Mouse (Mus musculus) embryonic facial prominence, embryonic 14.5 days (tissue): ENCODE data around the gene Ank2. TPM values are rescaled to one million over a fixed set of nuclear protein-coding genes. Genes with fewer than 3 reads are reported as not detected.

Source experiments
- ATAC-seq: fragments of 200-750 bp; cut with Nextera tagmentation; 2 replicates; pipeline ENCODE4 v1.8.0; 2017; ENCODE audit warnings: low read depth, moderate number of reproducible peaks, moderate TSS enrichment
- DNase-seq: peaks from one replicate; pipeline ENCODE4 v3.0.0-alpha.2; 2015; ENCODE audit warnings: low spot score
- H3K27ac ChIP-seq: fragments of 300-500 bp; sonication (generic); replicated peaks from 2 replicates; pipeline ENCODE4 v1.5.1; 2014; ENCODE audit warnings: low read depth, mild to moderate bottlenecking, low read length, moderate library complexity
- H3K27me3 ChIP-seq: fragments of 300-500 bp; sonication (generic); replicated peaks from 2 replicates; pipeline ENCODE4 v1.6.1; 2014; ENCODE audit warnings: low read length; ENCODE audit not compliant: control insufficient read depth, insufficient read depth
- H3K36me3 ChIP-seq: fragments of 300-500 bp; sonication (generic); 2 replicates; pipeline ENCODE4 v1.6.1; 2014; ENCODE audit warnings: low read length, mixed read lengths; ENCODE audit not compliant: control insufficient read depth, insufficient read depth
- H3K4me1 ChIP-seq: fragments of 300-500 bp; sonication (generic); 2 replicates; pipeline ENCODE4 v1.6.1; 2014; ENCODE audit warnings: antibody characterized with exemption, low read length; ENCODE audit not compliant: control insufficient read depth, insufficient read depth
- H3K4me2 ChIP-seq: fragments of 300-500 bp; sonication (generic); 2 replicates; pipeline ENCODE4 v1.6.1; 2014; ENCODE audit warnings: low read depth, mild to moderate bottlenecking, low read length, moderate library complexity, mixed read lengths
- H3K4me3 ChIP-seq: fragments of 300-500 bp; sonication (generic); 2 replicates; pipeline ENCODE4 v1.5.1; 2014; ENCODE audit warnings: low read depth, mild to moderate bottlenecking, low read length
- H3K9ac ChIP-seq: fragments of 300-500 bp; sonication (generic); 2 replicates; pipeline ENCODE4 v1.6.1; 2014; ENCODE audit warnings: low read depth, mild to moderate bottlenecking, low read length, moderate library complexity, mixed read lengths
- H3K9me3 ChIP-seq: fragments of 300-500 bp; sonication (generic); 2 replicates; pipeline ENCODE4 v1.6.1; 2016; ENCODE audit warnings: low read length; ENCODE audit not compliant: control insufficient read depth
- WGBS: fragments of 180-500 bp; shearing (Covaris S2); extraction: QIAGEN DNeasy Blood & Tissue Kit; methylation state at CpG from one replicate; pipeline ENCODE4 v1.1.7; 2014; 5-methylcytosine and 5-hydroxymethylcytosine counted together
- polyA plus RNA-seq: library from polyadenylated mRNA; unstranded; fragments of >200 nt; fragmentation: Nextera tagmentation; extraction: Ambion mirVana; gene quantifications from 2 replicates; pipeline ENCODE4 v1.2.1, GENCODE M21; 2014

Ank2 gene
- polyA plus RNA-seq, 1 experiment from 2014 or later: 48.3 TPM

DNA sequence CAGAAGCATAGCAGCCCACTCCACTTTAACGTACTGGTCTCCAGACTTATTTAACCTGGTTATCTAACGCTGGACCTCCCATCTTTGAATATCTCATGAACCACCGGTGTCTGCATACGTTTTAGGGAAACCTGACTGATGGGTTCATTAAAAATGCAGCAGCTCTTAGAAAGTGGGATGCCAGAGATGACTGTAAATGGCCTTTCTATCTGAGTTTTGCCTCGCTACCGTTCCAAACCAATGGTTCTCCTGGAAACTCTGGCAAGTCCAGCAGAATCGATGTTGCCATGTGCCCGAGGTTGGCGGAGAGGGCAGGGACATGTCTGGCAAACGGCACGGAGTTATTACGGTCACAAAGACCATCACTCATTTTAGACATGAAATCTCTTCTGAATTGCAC, 226.3 kb downstream of the Ank2 start:
- Histone ChIP-seq H3K4me3 (no peak overlapping the region), H3K4me2 (no peak overlapping the region), H3K27me3 (no peaks in the 10 kb centered on the region), H3K9ac (no peak overlapping the region), H3K4me1 (no peaks in the 10 kb centered on the region), H3K36me3 (no peaks in the 10 kb centered on the region), H3K27ac (no peak overlapping the region), H3K9me3 (no peaks in the 10 kb centered on the region)
- ATAC-seq (no peak), DNase-seq (no peak)
- WGBS: 85% methylated on average over 12 of the region's 12 CpGs

- DNase-seq (no peak), ATAC-seq (no peak)
- no peaks in the 10 kb centered on the region for H3K36me3 ChIP-seq
- H3K4me2 ChIP-seq: no peak overlapping the region
- 88% methylated on average over 14 of the region's 14 CpGs for WGBS
- no peaks in the 10 kb centered on the region for H3K9me3 ChIP-seq
- H3K4me1 ChIP-seq: no peaks in the 10 kb centered on the region
- no peak overlapping the region for H3K4me3 ChIP-seq
- H3K27me3 ChIP-seq: no peaks in the 10 kb centered on the region
- no peak overlapping the region for H3K27ac ChIP-seq
- no peak overlapping the region for H3K9ac ChIP-seq
These were observed 229.5 kb downstream of the Ank2 start for GRCm38 (mm10) chr3:127269616-127270015.

- H3K27ac ChIP-seq: no peak overlapping the region
- no peak overlapping the region for H3K4me3 ChIP-seq
- no peak overlapping the region for H3K9ac ChIP-seq
- H3K36me3 ChIP-seq: no peaks in the 10 kb centered on the region
- peak; percentile 85; the same call in 1 of the 2 replicates for ATAC-seq
- H3K4me1 ChIP-seq: no peaks in the 10 kb centered on the region
- H3K27me3 ChIP-seq: no peaks in the 10 kb centered on the region
- WGBS: 34% methylated on average over 6 of the region's 6 CpGs
- H3K4me2 ChIP-seq: no peak overlapping the region
- peak; percentile 83 for DNase-seq
- no peaks in the 10 kb centered on the region for H3K9me3 ChIP-seq
These were observed 231.3 kb downstream of the Ank2 start for GRCm38 (mm10) chr3:127267846-127268245.

DNA sequence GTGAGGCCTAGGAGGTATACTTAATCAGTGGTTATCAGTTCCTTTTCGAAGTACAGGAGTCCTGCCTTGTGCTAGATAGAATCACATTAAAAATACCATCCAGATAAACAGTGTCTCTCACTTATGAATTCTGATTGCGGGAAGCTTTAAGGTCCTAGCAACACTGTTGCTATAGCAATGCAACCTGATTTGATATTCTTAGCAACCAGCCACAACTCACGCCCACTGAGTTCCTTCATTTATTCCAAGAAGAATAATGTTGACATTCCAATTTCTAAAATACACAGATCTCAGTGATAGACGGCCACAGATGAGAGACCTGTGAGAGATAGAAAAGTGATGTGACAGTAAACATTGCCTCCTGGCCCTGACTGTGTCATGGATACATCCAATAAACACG, 233.4 kb downstream of the Ank2 start:
- ATAC-seq: no peak
- no peaks in the 10 kb centered on the region for H3K36me3 ChIP-seq
- H3K9ac ChIP-seq: no peak overlapping the region
- no peaks in the 10 kb centered on the region for H3K4me1 ChIP-seq
- 77% methylated on average over 5 of the region's 5 CpGs for WGBS
- no peak overlapping the region for H3K4me2 ChIP-seq
- no peak overlapping the region for H3K4me3 ChIP-seq
- H3K27me3 ChIP-seq: no peaks in the 10 kb centered on the region
- no peak for DNase-seq
- no peaks in the 10 kb centered on the region for H3K9me3 ChIP-seq
- no peak overlapping the region for H3K27ac ChIP-seq

GRCm38 (mm10) chr3:127265182-127265581, 234.0 kb downstream of the Ank2 start:
- H3K9ac ChIP-seq: no peak overlapping the region
- no peak for ATAC-seq
- H3K36me3 ChIP-seq: no peaks in the 10 kb centered on the region
- H3K4me1 ChIP-seq: no peaks in the 10 kb centered on the region
- no peak overlapping the region for H3K4me2 ChIP-seq
- H3K27ac ChIP-seq: no peak overlapping the region
- H3K27me3 ChIP-seq: no peaks in the 10 kb centered on the region
- 81% methylated on average over 3 of the region's 3 CpGs for WGBS
- H3K4me3 ChIP-seq: no peak overlapping the region
- DNase-seq: no peak
- no peaks in the 10 kb centered on the region for H3K9me3 ChIP-seq

- no peak overlapping the region for H3K9ac ChIP-seq
- DNase-seq: no peak
- 58% methylated on average over 7 of the region's 7 CpGs for WGBS
- peaks cover 4% of the 10 kb centered on the region for H3K4me1 ChIP-seq
- H3K36me3 ChIP-seq: no peaks in the 10 kb centered on the region
- no peaks in the 10 kb centered on the region for H3K27me3 ChIP-seq
- H3K9me3 ChIP-seq: no peaks in the 10 kb centered on the region
- H3K4me2 ChIP-seq: no peak overlapping the region
- H3K4me3 ChIP-seq: no peak overlapping the region
- H3K27ac ChIP-seq: no peak overlapping the region
- ATAC-seq: no peak
These were observed 238.4 kb downstream of the Ank2 start for GRCm38 (mm10) chr3:127260786-127261166.

DNA sequence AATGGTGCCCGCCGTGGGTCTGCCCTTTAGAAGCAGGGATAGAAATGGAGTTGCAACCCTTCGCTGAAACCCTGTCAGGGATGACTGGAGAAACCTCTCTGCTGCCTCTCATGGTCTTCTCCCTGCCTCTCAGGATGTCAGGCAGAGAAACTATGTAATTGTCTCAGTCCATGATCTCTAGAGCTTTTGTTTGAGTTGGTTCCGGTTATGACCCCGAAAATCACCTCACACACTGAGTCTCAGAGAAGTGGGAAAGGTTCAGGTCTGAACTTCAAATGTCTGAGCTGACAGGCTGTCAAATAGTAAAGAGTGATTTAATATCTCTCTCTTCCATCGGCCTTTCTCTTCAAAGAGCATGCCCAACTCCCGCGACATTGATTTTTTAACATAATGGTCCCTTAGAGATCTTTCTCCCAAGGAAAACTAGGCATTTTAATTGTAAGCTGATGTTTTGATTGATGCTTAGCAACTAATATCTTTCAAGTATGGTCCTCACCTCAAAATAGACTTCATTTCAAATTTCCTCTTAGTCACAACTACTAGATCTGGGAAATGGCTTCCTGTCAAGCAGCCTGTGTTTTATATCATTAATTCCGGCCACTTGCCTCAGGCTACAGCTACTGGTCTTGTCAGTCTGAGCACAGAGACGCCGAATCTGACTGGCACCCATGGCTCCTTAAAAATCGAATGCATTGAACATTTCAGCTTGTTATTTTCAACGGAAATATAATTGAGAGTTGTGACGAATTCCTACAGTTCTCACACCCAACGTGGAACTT, 239.0 kb downstream of the Ank2 start:
- Histone ChIP-seq H3K36me3 (no peaks in the 10 kb centered on the region), H3K4me2 (no peak overlapping the region), H3K4me3 (no peak overlapping the region), H3K27ac (no peak overlapping the region), H3K27me3 (no peaks in the 10 kb centered on the region), H3K9ac (no peak overlapping the region), H3K9me3 (no peaks in the 10 kb centered on the region), H3K4me1 (peaks cover 4% of the 10 kb centered on the region)
- WGBS: 57% methylated on average over 15 of the region's 15 CpGs
- no peak for ATAC-seq
- no peak for DNase-seq

- no peak overlapping the region for H3K9ac ChIP-seq
- ATAC-seq: no peak
- H3K4me2 ChIP-seq: peak overlapping the region; percentile 63
- DNase-seq: no peak
- peaks cover 4% of the 10 kb centered on the region for H3K4me1 ChIP-seq
- H3K9me3 ChIP-seq: no peaks in the 10 kb centered on the region
- WGBS: 32% methylated on average over 15 of the region's 15 CpGs
- H3K27ac ChIP-seq: no peak overlapping the region
- no peaks in the 10 kb centered on the region for H3K36me3 ChIP-seq
- no peaks in the 10 kb centered on the region for H3K27me3 ChIP-seq
- peak overlapping the region; percentile 49 for H3K4me3 ChIP-seq
These were observed 240.6 kb downstream of the Ank2 start for GRCm38 (mm10) chr3:127258466-127259075.

DNA sequence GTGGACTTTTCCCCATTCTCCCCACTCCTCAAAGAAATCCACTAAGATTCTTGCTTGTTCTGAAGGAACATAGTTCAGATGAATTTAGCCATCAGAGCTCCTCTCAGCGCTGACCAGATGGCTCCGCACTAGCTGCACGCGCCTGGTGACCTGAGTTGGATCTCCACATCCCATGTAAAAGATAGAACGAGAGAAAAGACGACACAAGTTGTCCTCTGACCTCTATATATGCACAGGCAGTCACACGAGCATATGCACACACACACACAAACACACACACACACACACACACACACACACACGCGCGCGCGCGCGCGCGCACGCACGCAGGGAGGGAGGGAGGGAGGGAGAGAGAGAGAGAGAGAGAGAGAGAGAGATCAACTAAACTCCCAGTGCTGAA, 241.2 kb downstream of the Ank2 start:
- H3K27ac ChIP-seq: peak overlapping the region; percentile 86
- H3K9ac ChIP-seq: peak overlapping the region; percentile 60
- H3K27me3 ChIP-seq: no peaks in the 10 kb centered on the region
- H3K4me2 ChIP-seq: peak overlapping the region; percentile 63
- ATAC-seq (peak; percentile 38), DNase-seq (no peak)
- WGBS: 2% methylated on average over 18 of the region's 18 CpGs
- peak overlapping the region; percentile 49 for H3K4me3 ChIP-seq
- H3K4me1 ChIP-seq: peaks cover 4% of the 10 kb centered on the region
- H3K9me3 ChIP-seq: no peaks in the 10 kb centered on the region
- no peaks in the 10 kb centered on the region for H3K36me3 ChIP-seq
